Mouse (Mus musculus) mouse embryonic stem cell (cell line): ENCODE data around the gene Cdca7.

Experiments
- in situ Hi-C, 2 experiments: fragments of 300-500 bp; cut with MboI; formaldehyde crosslinking; loops; 1 replicate in 1 of 2; 3 replicates in 1 of 2; pipeline ENCODE4 v1.14.3; 2019 to 2020; ENCODE audit warnings: low sequenced_read_pairs in 2 of 2, low pct_unique_long_range_greater_than_20kb in 1 of 2, mixed read lengths in 1 of 2; ENCODE audit not compliant: unreplicated experiment in 1 of 2

Cdca7 gene

GRCm38 (mm10) chr2:72475797-72476485 is at the start of gene Cdca7:
TSS of gene Cdca7 (plus strand) at chr2:72476159.
- in situ Hi-C loops: no loop called here

- in situ Hi-C loops: no loop called here
These were observed 49.2 kb upstream of the Cdca7 start for GRCm38 (mm10) chr2:72426776-72427175.

GRCm38 (mm10) chr2:72427288-72427687 is 48.7 kb upstream of the Cdca7 start:
- in situ Hi-C loops: no loop called here

- in situ Hi-C loops: no loop called here
These were observed 36.9 kb upstream of the Cdca7 start for GRCm38 (mm10) chr2:72438941-72439533.

- in situ Hi-C loops: no loop called here
These were observed 34.9 kb upstream of the Cdca7 start for GRCm38 (mm10) chr2:72441010-72441409.

- in situ Hi-C loops: no loop called here
These were observed 33.1 kb upstream of the Cdca7 start for GRCm38 (mm10) chr2:72442825-72443224.

GRCm38 (mm10) chr2:72443960-72444359 is 32.0 kb upstream of the Cdca7 start:
- in situ Hi-C loops: no loop called here

- in situ Hi-C loops: no loop called here
These were observed 29.9 kb upstream of the Cdca7 start for GRCm38 (mm10) chr2:72446106-72446505.

- in situ Hi-C loops: no loop called here
These were observed 29.3 kb upstream of the Cdca7 start for GRCm38 (mm10) chr2:72446615-72447014.

GRCm38 (mm10) chr2:72453563-72453962 is 22.4 kb upstream of the Cdca7 start:
- in situ Hi-C loops: no loop called here

GRCm38 (mm10) chr2:72456189-72456588 is 19.8 kb upstream of the Cdca7 start:
- in situ Hi-C loops: no loop called here

- in situ Hi-C loops: no loop called here
These were observed 11.5 kb upstream of the Cdca7 start for GRCm38 (mm10) chr2:72464376-72465014.

GRCm38 (mm10) chr2:72467604-72468003 is 8.4 kb upstream of the Cdca7 start:
- in situ Hi-C loops: no loop called here

GRCm38 (mm10) chr2:72471415-72472070 is 4.4 kb upstream of the Cdca7 start:
- in situ Hi-C loops: no loop called here

GRCm38 (mm10) chr2:72474531-72475287 is 1.2 kb upstream of the Cdca7 start:
- in situ Hi-C loops: no loop called here

- in situ Hi-C loops: no loop called here
These were observed 549 bp upstream of the Cdca7 start for GRCm38 (mm10) chr2:72475423-72475796.

- in situ Hi-C loops: no loop called here
These were observed 690 bp downstream of the Cdca7 start for GRCm38 (mm10) chr2:72476486-72477211.

GRCm38 (mm10) chr2:72477221-72477620 is 1.3 kb downstream of the Cdca7 start:
- in situ Hi-C loops: no loop called here
